Mouse (Mus musculus) heart, postnatal 10 days (tissue): Measurements from ENCODE around the gene Itgb1bp1. TPM values are rescaled to one million over a fixed set of nuclear protein-coding genes. Genes with fewer than 3 reads are reported as not detected.

Experiments
- DNase-seq, 2 experiments: peaks; one replicate each; pipeline ENCODE4 v3.0.0; 2021
- intact Hi-C: fragments of 180-260 bp; cut with DNase I; formaldehyde crosslinking; loops from one replicate; pipeline ENCODE4 v1.15.1; 2025
- total RNA-seq, 2 experiments: library from RNA; stranded (reverse); gene quantifications; 2 replicates each; pipeline ENCODE4 v1.2.3; 2021

The Itgb1bp1 gene
- total RNA-seq: 10 to 100 TPM; 39.6 to 42.4 TPM

DNA sequence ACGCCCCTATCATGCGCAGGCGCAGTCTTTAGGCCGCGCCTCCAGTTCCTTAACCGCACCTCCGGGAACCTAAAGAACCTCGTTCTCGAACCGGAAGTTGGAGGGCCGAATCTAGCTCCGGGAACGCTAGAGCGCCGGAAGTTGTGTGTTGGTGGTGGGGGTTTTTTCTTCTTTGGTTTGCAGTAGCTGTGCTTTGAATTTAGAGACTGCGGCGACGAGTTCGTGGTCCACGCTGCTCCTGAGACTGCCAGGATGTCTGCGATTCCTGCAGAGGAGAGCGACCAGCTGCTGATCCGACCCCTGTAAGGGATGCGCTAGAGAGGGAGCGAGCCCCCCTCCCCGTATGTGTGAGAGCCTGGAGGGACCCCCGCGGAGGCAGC lies at the start of gene Itgb1bp1:
TSS of gene Itgb1bp1 (minus strand) at position 42 of the 380 bp plus-strand sequence.
- DNase-seq: peak; percentile 100
- intact Hi-C loops: loop anchor here (1.0 kb wide), 1 partner anchor 131 kb away; the partner anchor contains the start of gene Ywhaq

DNA sequence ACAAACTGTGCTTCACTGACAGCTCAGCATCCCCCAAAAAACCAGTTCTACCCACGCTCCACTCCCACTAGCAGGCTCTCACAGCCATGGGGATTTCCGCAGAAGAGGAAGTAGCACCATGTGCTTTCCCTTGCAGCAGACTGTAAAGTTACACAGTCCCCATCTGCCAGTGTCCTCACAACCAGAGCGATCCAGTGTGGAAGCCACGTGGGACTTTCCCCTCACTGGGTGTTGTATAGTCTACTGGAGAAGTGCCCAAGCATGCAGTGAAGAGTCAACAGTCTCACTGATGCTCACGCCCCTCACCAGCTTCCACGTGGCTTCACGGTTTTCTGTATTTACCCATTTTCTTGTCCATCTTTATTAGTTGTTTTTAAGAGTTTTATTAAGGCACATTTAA lies 49.8 kb upstream of the Itgb1bp1 start:
- intact Hi-C loops: no loop called here
- DNase-seq: no peak

DNA sequence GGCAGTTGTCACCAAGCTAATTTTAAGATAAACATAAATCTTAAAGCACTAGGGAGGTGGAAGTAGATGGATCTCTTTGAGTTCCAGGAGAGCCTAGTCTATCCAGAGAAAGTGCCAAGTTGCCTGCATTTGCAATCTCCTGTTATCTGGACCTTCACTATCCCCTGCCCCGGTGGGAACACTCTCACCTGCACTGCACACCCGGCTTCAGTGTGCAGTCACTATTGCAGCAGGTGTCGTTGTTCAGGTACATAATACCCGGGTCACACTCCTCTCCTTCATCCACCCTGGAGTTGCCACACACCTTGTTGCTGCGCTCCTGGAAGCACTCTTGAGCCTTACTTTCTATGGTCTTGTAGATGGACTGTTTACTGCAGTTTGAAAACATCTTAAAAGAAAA lies 47.7 kb upstream of the Itgb1bp1 start:
- DNase-seq: no peak
- intact Hi-C loops: no loop called here

DNA sequence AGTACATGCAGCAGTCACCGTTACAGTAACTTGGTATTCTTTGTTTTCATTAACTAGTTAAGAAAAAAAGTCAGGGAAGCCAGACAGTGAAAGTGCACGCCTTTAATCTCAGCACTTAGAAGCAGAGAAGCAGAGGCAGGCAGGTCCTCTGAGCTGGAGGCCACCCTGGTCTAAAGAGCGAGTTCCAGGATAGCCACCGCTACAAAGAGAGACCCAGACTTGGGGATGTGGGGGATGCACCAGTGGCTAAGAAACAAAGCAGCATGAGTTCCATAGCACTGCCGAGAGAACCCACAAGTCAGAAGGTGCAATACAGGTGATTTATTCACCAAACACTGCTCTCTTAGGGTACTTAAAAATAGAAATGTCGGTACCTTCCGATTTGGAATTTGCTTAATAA lies 46.9 kb upstream of the Itgb1bp1 start:
- DNase-seq: no peak
- intact Hi-C loops: no loop called here

DNA sequence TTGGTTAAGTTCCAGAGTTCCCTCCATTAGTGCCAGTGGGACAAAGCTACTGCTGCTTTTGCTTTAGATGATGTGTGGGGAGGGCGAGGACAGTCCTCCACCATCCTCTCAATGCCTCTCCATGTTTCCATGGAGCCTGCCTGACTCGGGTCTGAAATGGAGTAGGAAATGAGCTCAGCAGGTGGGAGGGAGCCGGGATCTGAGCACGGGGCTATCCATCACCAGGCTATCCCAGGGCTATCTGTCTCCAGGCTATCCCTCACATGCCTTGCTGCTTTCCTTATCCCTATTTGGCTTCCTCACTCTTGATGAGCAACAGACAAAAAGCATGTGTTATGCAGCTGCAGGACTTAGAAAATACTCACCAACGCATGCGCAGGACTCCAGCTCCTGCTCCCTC lies 45.6 kb upstream of the Itgb1bp1 start:
- DNase-seq: no peak
- intact Hi-C loops: no loop called here

DNA sequence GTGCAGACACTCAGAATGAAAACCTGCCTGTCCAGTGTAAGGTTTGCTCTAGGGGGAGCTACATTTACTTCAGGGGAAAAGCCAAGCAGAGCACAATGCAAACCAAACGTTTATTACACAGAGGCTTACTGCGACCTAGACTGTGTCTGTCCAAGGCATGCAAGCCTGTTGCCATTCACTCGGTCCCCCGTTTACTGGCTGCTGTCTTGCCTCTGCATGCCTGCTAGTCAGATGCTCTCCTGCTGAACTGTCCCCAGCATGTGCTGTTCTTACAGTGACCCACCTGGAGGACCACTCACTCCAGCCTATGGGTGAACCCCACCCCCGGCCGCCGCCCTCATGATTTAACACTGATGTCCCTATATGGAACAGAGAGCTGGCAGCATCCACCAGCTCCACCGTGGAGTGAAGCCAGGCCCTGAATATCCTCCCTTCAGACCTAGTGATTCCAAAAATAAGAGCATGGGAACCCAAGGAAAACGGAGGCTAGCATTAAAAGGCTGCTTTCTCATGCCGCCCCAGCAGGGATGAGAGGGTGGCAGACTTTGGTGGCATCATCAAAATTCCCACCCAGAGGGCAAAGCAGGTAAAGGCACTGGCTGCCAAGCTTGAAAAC lies 45.0 kb upstream of the Itgb1bp1 start:
- DNase-seq: peak; percentile 34 to 46
- intact Hi-C loops: no loop called here

DNA sequence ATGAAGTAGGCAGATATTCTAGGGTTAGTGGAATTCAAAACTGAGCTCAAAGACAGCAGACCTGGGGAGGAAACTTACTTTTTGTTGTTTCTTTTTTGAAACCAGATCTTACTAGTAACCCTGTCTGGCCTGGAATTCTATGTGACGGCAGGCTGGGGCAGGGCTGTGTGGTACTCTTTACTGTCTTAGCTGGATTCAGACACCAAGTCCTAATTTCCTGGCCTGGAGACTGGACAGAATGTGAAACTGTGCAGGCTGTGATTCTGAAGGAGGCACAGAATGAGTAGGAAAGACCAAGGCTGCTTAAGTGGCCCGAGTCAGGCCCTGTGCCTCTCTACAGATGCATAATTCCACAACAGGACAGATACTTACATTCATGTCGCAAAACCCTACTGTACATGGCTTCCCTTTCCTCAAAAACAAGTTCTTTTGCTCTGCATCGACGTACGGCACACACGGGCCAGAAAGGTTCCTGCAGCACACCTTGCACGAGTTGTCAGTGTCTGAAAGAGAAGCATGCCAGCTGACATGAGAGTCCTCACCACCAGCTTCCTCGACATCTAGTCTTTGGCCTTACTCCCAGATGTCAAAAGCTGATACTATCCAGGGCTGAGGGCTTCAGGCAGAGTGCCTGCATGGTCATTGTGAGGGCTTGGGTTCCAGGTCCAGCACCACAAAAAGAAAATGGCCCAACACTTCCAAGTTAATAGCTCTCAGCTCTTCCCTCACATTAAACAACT lies 43.7 kb upstream of the Itgb1bp1 start:
- intact Hi-C loops: no loop called here
- DNase-seq: no peak

DNA sequence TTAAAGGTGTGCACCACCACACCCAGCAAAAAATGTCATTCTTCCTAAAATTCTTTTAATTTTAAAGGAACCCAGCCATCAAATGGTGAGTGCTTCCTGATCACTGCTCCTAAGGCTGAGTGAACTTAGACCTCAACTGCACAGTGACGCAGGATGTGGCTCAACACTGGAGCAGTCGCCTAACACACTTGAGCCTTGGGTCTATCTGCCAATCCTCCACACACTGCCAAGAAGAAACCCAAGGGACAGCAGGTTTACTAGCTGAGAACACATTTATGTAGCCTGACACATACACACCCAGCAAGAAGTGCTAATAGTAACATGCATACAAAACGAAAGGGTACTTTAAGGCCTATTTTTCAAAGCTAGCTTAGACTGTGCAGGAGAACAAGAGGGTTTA lies 40.2 kb upstream of the Itgb1bp1 start:
- no peak for DNase-seq
- intact Hi-C loops: no loop called here

DNA sequence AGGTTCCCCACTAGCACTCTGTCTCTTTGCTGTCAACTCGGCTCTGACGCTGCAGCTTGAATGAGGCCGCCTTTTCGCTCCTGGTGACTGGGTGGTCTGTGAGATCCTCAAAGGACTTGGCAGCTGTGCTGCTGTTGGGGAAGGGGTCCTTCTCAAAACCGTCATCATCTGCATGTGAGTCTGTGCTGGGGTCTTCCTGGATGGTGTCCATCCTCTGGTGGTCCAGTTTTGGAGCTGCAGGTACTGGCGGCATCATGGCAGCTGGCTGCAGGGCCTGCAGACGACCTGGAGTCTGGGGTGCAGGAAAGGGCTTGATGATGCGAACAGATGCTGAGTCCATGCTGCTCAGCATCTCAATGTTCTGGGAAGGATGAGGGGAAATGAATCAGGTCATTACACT lies 39.2 kb upstream of the Itgb1bp1 start:
- intact Hi-C loops: no loop called here
- DNase-seq: no peak

DNA sequence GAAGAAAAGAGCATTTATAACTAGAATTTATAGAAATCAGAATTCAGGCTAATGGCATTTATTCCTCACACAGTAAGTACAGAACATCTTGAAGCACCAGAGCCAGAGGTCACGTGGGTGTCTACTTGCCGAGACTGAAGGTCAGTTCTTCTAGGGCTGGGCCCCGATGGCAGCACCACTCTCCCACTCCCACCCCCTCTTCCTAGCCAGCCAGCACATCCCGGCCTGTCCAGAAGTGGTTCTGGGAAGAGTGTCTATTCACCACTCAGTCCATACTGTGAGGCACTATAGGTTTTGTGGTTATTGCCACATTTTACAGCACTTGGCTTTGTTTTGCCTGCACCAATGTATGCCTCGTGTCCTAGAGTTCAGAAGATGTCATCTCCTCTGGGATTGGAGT lies 38.0 kb upstream of the Itgb1bp1 start:
- intact Hi-C loops: no loop called here
- no peak for DNase-seq

DNA sequence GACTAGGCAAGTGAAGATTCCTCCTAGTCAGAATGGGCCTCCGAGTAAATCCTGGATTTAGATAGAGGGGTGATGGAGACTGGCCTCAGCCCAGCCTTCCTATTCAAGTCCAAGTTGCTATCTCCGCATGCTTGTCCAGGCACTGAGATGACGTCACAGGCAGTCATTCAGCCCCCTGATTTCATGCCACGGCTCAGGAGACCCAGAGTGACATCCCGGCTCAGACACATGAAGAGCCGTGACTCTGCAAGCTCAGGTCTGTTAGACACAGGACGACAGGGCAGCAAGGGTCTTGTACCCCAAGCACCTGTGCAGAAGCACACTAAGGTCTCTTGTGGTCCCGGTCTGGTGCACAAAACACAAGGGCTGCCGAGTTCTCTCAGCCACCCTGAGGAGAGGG lies 36.8 kb upstream of the Itgb1bp1 start:
- no peak for DNase-seq
- intact Hi-C loops: no loop called here

DNA sequence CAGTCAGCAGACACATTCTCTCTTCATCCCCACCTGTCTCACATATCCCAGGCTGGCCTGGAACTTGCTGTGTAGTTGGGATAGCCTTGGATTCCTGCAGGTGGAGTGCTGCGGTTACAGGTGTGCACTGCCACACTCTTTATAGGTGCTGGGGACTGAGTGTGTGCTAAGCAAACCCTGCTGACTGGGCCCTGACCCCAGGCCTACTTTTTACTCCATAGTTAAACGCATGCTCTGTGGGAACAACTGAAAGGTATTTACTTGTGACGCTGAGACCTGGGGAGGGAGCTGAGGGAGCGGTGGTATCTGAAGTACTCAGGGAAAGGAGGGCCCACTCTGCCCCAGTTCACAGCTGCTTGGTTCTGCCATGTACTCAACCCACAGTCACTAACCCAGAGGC lies 36.2 kb upstream of the Itgb1bp1 start:
- no peak for DNase-seq
- intact Hi-C loops: no loop called here

DNA sequence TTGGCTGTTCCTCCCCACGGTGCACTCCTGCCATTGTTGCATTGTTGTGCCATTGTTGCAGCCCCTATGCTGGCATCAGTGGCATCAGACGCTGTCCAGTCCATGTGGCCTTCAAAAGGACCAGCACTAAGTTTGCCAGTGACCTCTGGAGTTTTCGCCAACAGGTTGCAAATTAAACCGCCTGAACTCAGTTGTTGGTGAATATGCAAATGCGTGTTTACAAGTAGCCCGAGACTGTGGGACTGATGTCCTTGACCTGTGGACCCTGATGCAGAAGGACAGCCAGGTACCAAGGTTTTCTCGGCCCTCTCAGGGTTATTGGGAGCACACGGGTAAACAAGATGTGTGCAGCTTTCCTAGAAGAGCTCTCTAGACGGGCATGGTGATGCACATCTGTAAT lies 35.1 kb upstream of the Itgb1bp1 start:
- DNase-seq: no peak
- intact Hi-C loops: no loop called here

DNA sequence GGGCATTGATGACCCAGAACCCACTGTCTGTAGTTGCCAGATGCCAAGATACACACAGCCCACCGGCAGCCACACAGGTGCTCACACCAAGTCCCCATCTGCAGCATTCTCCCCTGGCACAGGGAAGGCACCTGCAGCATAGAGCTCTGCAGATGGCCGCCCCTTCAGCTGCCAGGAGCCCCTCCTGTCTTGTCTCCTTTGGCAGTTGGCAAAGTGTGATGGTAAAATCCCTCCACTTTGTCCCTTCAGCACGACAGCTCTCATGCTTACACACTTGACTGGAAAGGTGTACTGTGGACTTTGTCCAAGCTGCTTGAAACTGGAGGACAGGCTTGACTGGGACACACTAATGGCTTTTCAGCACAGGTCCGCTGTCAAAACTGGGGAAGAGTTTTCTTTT lies 34.2 kb upstream of the Itgb1bp1 start:
- intact Hi-C loops: no loop called here
- no peak for DNase-seq

DNA sequence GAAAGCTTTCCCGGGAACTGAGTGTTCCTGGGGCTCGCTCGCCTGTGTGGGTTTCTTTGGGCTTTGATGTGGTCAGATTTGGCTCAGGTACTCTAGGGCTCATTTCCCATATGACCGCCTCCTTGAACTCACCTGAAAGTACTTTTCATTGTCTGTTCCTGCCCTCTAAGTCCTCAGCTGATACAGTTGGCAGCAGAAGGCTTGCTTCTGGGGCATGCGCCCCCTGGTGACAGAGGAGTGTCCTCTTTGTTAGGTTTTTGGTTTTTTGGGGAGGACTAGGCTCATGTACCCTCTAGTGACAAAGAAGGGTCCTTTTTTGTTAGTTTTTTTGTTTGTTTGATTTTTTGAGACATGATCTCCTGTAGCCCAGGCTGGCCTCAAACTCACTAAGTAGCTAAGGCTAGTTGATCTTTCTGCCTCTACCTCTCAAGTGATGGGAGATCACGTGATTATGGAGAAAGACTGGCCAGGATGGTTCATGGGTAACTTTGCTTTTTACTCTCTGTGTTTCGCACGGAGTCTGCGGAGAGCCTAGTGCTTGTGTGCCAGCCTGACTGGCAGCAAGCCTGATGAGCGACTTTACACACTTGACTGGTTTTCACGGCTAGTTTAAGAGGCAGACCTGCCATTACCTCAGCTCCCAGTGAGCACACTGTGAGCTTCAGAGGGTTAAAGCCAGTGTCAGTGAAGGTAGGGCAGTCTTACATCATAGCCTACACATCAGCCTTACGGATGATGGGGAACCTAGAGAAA lies 32.2 kb upstream of the Itgb1bp1 start:
- DNase-seq: peak; percentile 68 to 76
- intact Hi-C loops: loop anchor here (5.0 to 10.0 kb wide), 3 partner anchors 99 to 391 kb away; partner anchors contain the start of gene Ywhaq

DNA sequence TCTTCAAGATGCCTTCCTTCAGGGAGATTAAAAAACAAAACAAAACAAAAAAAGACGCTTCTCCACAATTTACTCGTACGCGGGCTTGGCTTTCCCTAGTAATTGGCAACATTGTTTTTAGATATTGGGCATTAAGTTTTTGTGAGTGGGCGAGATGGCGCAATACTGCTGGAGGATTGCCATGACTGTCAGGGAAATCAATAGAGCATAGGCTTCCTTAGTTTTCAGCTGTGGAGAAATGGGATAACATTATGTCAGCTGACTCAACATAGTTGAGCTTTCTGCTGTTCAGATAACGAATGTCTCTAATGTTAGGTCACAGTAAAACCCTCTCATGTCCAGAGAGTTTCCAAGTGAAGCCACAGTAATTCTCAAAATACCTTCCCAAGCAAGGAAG lies 30.8 kb upstream of the Itgb1bp1 start:
- DNase-seq: peak; percentile 46 to 52
- intact Hi-C loops: loop anchor here (5.0 to 10.0 kb wide), 3 partner anchors 100 to 390 kb away; partner anchors contain the start of gene Ywhaq

DNA sequence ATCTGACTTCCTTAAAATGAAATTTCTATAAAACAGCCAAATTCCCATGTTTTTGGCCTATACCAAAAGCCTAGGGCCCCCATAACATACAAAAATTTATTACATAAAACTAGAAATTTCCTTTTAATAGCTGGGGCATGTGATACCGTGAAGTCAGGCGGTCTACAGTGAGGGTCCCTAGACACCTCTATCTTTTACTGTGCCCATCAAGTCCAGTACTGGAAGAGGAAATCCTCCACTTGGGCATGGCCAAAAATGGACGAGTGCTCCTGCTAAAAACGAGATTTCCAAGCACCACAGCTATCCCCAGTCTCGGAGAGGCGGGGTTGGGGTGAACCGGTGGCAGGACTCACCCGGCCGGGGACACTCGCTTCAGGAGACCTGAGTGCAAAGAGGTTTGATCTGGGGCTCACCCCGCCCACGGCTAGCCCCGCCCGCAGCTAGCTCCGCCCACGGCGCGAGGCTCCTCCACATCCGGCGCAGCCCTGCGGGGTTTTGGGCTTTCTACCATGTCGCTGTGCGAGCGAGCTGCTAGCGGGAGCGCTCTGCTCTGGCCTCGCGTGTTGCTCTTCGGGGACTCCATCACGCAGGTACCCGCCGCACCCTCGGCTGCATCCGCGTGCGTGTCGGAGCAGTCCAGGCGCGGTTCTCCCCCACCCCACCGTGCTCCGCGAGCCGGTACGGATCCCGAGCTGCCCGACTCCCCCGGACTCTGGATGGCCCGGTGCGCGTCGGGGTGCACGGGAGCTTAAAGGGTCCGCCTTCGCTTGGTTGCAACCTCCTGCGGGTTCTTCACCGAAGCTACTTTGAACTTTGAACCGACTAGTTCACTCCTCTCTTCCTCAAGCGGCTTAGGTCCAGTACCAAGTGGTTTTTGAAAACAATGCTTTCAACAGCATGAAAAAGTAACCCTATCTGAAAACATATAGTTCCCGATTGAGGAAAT lies 30.1 kb upstream of the Itgb1bp1 start, which contains the start of gene Iah1:
TSS of gene Iah1 (plus strand) at position 467 of the 946 bp plus-strand sequence.
- intact Hi-C loops: loop anchor here (5.0 to 10.0 kb wide), 3 partner anchors 101 to 389 kb away; partner anchors contain the start of gene Ywhaq
- peak; percentile 85 to 86 for DNase-seq

DNA sequence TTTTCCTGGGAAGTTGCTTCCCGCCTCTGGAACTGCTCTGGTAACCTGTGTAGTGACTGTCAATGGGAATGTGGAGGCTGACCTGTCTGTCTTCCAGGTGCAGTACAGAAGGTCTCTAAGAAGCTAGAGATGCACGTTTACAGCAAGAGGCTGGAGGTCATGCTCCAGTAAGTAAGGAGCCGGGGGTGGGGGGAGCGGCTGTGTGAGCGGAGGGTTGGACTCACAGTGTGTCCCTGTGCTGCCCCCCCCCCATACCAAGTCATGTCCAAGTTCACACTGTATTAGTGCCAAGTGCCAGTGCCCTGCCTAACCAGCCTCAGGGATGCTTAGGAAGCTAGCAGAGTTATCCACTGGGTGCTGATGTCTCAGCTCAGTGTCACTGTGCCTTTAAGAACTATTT lies 26.1 kb upstream of the Itgb1bp1 start:
- DNase-seq: no peak
- intact Hi-C loops: loop anchor here (10.0 kb wide), 1 partner anchor 303 kb away; no protein-coding TSS in a partner anchor

DNA sequence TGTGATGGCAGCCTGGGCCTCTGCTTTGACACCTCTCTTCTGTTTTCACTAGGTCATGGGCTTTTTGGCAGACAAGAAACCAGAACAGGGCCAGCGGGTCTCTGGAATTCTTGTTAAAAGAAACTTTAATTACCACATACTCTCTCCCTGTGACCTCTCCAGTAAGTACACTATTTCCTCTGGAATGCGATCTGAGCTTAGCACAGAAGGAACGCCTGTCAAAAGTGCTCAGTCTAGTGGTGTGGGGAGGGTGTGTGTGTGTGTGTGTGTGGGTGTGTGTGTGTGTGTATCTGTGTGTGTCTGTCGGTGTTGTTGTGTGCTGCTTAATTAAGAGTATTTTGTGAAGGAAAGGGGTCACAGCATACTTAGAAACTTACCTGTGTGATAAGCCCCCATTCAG lies 20.6 kb upstream of the Itgb1bp1 start:
- no peak for DNase-seq
- intact Hi-C loops: no loop called here

DNA sequence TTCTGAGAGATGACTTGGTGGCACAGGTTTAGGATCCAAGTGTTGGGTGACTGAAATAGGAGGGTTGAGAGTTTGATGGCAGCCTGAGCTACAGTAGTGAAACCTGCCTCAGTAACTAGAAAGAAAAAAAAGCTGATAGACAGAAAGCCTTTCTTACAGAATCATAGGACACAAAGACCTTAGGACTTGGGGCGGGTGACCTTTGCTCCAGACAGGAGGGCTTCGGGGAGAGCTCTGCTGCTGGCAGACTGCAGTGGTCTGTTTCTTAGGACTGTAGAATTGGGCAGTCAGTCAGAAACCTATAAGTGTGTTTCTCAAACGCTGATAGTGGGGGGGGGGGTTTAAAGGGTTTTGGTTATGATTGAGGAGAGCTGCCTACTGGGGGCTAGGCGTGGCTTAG lies 19.7 kb upstream of the Itgb1bp1 start:
- intact Hi-C loops: no loop called here
- no peak for DNase-seq
